Mouse (Mus musculus) bone marrow macrophage, adult 2 months (primary cell): ENCODE measurements at regions not wholly inside any gene's neighbourhood (a gene's known extent, or its start where the extent isn't known, plus 50 kb on each side); places are given as distances from the start of the nearest gene placed in this dataset.

Source experiments
- H3K27ac ChIP-seq: 2 replicates; pipeline ENCODE4 v1.5.1; 2012; ENCODE audit warnings: low read depth, low read length; ENCODE audit not compliant: insufficient read depth
- H3K4me1 ChIP-seq: 2 replicates; pipeline ENCODE4 v1.6.1; 2012; ENCODE audit warnings: low read length; ENCODE audit not compliant: control insufficient read depth, insufficient read depth
- H3K4me3 ChIP-seq: 2 replicates; pipeline ENCODE4 v1.5.1; 2012; ENCODE audit warnings: mild to moderate bottlenecking, low read length, moderate library complexity; ENCODE audit not compliant: insufficient read depth
- CTCF ChIP-seq: IDR thresholded peaks from 2 replicates; pipeline ENCODE4 v1.5.1; 2012; ENCODE audit warnings: low read depth, mild to moderate bottlenecking, low read length, moderate library complexity
- POLR2A ChIP-seq: IDR thresholded peaks from 2 replicates; pipeline ENCODE4 v1.6.1; 2012; ENCODE audit warnings: mild to moderate bottlenecking, low read depth, low read length, borderline replicate concordance

GRCm38 (mm10) chr10:98838926-98839679, 75.1 kb upstream of the Atp2b1 start:
- peaks cover 5% of the 10 kb centered on the region; the same call in 1 of the 2 replicates for H3K4me1 ChIP-seq
- no peak overlapping the region for H3K4me3 ChIP-seq
- no peak for TF ChIP-seq CTCF
- no peak for TF ChIP-seq POLR2A
- H3K27ac ChIP-seq = no peak overlapping the region

- Histone ChIP-seq H3K27ac (no peak overlapping the region), H3K4me1 (peaks cover 5% of the 10 kb centered on the region; the same call in 1 of the 2 replicates), H3K4me3 (no peak overlapping the region)
- no peak for TF ChIP-seq CTCF
- TF ChIP-seq POLR2A = no peak
Observed at GRCm38 (mm10) chr10:98839963-98840362, 74.2 kb upstream of the Atp2b1 start.

GRCm38 (mm10) chr10:98840411-98840810, 73.8 kb upstream of the Atp2b1 start:
- peaks cover 5% of the 10 kb centered on the region; the same call in 1 of the 2 replicates for H3K4me1 ChIP-seq
- TF ChIP-seq CTCF (no peak), POLR2A (no peak)
- no peak overlapping the region for H3K27ac ChIP-seq

DNA sequence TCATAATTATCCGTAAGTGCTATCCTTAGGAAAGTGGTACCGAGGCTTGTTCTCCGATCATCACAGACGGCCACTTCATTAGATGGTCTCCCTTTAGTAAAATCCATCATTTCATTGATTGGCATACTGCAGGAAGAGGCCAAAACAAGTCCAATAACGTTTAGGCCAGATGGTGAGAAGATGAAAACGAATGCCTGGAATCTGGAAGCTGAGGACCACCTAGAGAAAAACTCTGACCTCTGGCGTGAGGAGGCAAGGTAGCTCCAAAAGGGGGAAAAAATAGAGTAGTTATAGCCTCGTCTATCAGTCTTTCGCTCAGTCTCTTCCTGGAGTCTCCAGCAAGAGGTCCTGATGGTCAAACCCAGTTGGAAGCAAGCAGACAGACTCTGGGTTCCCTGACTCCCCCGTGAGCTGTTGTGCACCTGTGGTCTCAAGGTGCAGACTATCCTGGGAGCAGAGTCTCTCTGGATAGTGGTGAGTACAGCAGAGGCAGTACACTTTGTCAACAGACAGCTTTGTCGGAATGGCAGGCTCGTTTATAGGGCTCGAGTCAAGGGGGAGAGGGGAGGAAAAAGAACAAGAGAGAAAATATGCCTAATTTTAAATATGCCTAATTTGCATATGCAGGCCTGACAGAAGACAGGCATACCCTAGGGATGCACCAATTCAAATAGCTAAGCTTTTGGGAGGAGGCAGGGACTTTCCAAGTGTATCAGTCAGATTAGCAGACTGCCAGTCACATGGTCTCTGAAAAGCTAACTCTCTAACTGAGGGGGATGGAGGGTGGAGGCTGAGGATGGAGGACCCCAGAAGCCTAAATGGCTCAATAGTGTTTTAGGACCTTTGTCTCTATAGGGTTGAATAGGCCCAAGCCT, 73.0 kb upstream of the Atp2b1 start:
- H3K4me3 ChIP-seq = no peak overlapping the region
- no peak for TF ChIP-seq CTCF
- no peak for TF ChIP-seq POLR2A
- no peak overlapping the region for H3K27ac ChIP-seq
- H3K4me1 ChIP-seq = peaks cover 5% of the 10 kb centered on the region; the same call in 1 of the 2 replicates

More at GRCm38 (mm10) chr10:98840411-98840810, 73.8 kb upstream of the Atp2b1 start:
- H3K4me3 ChIP-seq = no peak overlapping the region

- no peak for TF ChIP-seq POLR2A
- no peak for TF ChIP-seq CTCF
- H3K27ac ChIP-seq = no peak overlapping the region
- H3K4me1 ChIP-seq = peaks cover 5% of the 10 kb centered on the region; the same call in 1 of the 2 replicates
- H3K4me3 ChIP-seq = no peak overlapping the region
Observed at GRCm38 (mm10) chr10:98841860-98842259, 72.3 kb upstream of the Atp2b1 start.

DNA sequence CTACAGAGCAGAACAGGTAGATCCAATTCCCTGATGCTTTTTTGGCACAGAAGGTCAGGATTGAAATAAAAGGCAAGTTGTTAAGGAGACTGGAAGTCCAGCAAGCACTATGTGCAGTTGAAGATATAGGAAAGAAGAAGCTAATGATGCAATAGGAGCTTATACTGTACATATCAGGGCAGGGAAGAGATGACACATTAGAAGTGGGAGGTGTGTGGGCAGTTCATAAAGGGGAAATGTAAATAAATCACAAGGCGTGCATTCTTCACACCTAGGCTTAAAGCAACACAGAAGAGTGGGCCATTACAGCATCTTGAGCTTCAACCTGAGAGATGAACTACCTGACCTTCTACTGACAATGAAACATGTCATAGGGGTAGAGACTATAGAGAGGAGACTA, 71.5 kb upstream of the Atp2b1 start:
- Histone ChIP-seq H3K4me3 (no peak overlapping the region), H3K4me1 (peaks cover 5% of the 10 kb centered on the region; the same call in 1 of the 2 replicates), H3K27ac (no peak overlapping the region)
- TF ChIP-seq POLR2A = no peak
- no peak for TF ChIP-seq CTCF

DNA sequence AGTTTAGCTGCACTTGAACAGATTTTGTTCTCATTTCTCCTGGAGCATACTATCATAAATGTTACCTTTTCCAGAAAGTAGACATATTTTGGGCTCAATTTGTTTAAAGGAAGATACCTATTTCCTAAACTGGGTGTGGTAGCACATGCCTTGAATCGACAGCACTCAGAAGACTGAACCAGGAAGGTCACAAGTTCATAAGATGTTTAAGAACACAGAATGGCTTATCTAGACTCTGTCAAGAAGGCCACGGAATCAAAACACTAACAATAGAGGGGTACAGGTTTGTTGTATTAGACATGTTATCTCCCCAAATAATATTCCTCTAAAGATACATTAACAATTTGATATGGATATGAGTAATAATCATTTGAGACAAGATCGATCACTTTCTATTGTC, 64.4 kb upstream of the Atp2b1 start:
- no peak for TF ChIP-seq POLR2A
- TF ChIP-seq CTCF = no peak
- no peak overlapping the region for H3K4me3 ChIP-seq
- no peaks in the 10 kb centered on the region for H3K4me1 ChIP-seq
- no peak overlapping the region for H3K27ac ChIP-seq

DNA sequence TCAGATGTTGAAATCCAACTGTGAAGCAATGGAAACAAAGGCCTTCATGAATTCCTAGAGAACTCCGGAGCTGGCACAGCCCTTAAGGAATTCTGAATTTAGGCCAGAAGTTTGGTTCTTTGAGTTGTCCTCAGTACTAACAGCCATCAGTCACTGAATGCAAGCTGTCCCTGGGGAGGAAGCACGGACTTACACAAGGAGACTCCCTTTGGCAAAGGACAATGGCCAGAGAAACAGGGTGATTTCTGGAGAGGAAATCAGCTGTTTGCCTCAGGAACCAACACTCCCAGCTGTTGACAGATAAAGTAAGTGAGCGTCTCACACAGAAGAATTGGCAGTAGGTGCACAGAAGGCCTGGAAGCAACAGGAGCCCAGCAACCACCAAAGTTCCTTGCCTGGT, 56.8 kb upstream of the Atp2b1 start:
- no peak overlapping the region for H3K4me3 ChIP-seq
- no peaks in the 10 kb centered on the region for H3K4me1 ChIP-seq
- TF ChIP-seq CTCF (no peak), POLR2A (no peak)
- H3K27ac ChIP-seq = no peak overlapping the region

- TF ChIP-seq POLR2A (no peak), CTCF (no peak)
- no peak overlapping the region for H3K27ac ChIP-seq
- no peak overlapping the region for H3K4me3 ChIP-seq
- no peaks in the 10 kb centered on the region for H3K4me1 ChIP-seq
Observed at GRCm38 (mm10) chr10:98861521-98861920, 52.7 kb upstream of the Atp2b1 start.

- Histone ChIP-seq H3K4me3 (no peak overlapping the region), H3K4me1 (no peaks in the 10 kb centered on the region), H3K27ac (no peak overlapping the region)
- TF ChIP-seq CTCF = no peak
Observed at GRCm38 (mm10) chr10:98862712-98863111, 51.5 kb upstream of the Atp2b1 start.
